Mouse (Mus musculus) lung, embryonic 16.5 days (tissue): ENCODE data around the gene Hcn2. TPM values are rescaled to one million over a fixed set of nuclear protein-coding genes. Genes with fewer than 3 reads are reported as not detected.

Experiments
- ATAC-seq: fragments of 200-750 bp; cut with Nextera tagmentation; 2 replicates; pipeline ENCODE4 v1.8.0; 2017; ENCODE audit warnings: low read depth, mild to moderate bottlenecking, moderate library complexity
- H3K27ac ChIP-seq: fragments of 300-500 bp; sonication (generic); 2 replicates; pipeline ENCODE4 v1.5.1; 2014; ENCODE audit warnings: mild to moderate bottlenecking, control low read depth, low read length
- H3K27me3 ChIP-seq: fragments of 300-500 bp; sonication (generic); 2 replicates; pipeline ENCODE4 v1.6.1; 2014; ENCODE audit warnings: low read depth, low read length, mixed read lengths; ENCODE audit not compliant: control insufficient read depth, insufficient read depth
- H3K36me3 ChIP-seq: fragments of 300-500 bp; sonication (generic); 2 replicates; pipeline ENCODE4 v1.6.1; 2014; ENCODE audit warnings: low read length; ENCODE audit not compliant: control insufficient read depth, insufficient read depth
- H3K4me1 ChIP-seq: fragments of 300-500 bp; sonication (generic); replicated peaks from 2 replicates; pipeline ENCODE4 v1.6.1; 2014; ENCODE audit warnings: low read length, mixed read lengths; ENCODE audit not compliant: control insufficient read depth, insufficient read depth
- H3K4me2 ChIP-seq: fragments of 300-500 bp; sonication (generic); 2 replicates; pipeline ENCODE4 v1.6.1; 2014; ENCODE audit warnings: low read depth, low read length, control low read depth
- H3K4me3 ChIP-seq: fragments of 300-500 bp; sonication (generic); 2 replicates; pipeline ENCODE4 v1.5.1; 2014; ENCODE audit warnings: mild to moderate bottlenecking, low read length, control low read depth
- H3K9ac ChIP-seq: fragments of 300-500 bp; sonication (generic); 2 replicates; pipeline ENCODE4 v1.6.1; 2014; ENCODE audit warnings: low read length, control low read depth
- H3K9me3 ChIP-seq: fragments of 300-500 bp; sonication (generic); 2 replicates; pipeline ENCODE4 v1.6.1; 2016; ENCODE audit warnings: low read length; ENCODE audit not compliant: control insufficient read depth
- WGBS: fragments of 180-500 bp; shearing (Covaris S2); extraction: QIAGEN DNeasy Blood & Tissue Kit; methylation state at CpG from one replicate; pipeline ENCODE4 v1.1.7; 2014; 5-methylcytosine and 5-hydroxymethylcytosine counted together
- polyA plus RNA-seq: library from polyadenylated mRNA; unstranded; fragments of >200 nt; fragmentation: Nextera tagmentation; extraction: Ambion mirVana; gene quantifications from 2 replicates; pipeline ENCODE4 v1.2.1, GENCODE M21; 2015

Hcn2 gene
- polyA plus RNA-seq, 1 experiment from 2014 or later = not detected

DNA sequence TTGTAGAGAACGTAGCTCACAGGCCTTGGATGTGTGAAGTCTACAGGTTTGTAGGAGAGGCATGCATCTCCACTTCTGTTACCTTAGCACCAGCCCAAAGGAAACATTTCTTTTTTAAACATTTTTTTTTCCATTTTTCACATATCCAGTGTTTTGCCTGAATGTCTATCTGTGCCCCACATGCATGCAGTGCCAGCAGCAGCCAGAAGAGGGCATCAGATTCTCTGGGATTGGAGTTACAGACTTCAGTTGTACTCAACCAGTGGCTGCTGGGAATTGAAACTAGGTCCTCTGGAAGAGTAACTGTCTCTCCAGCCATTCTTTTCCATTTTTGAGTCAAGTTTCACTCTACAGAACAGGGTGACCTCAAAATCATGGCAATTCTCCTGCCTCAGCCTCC is 16.1 kb downstream of the Hcn2 start:
- Histone ChIP-seq H3K9me3 (peaks cover 19% of the 10 kb centered on the region), H3K9ac (no peak overlapping the region), H3K36me3 (peaks cover 32% of the 10 kb centered on the region), H3K4me3 (no peak overlapping the region), H3K27me3 (peaks cover 3% of the 10 kb centered on the region; the same call in 1 of the 2 replicates), H3K4me2 (no peak overlapping the region), H3K4me1 (no peaks in the 10 kb centered on the region), H3K27ac (no peak overlapping the region)
- 95% methylated on average over 1 of the region's 1 CpGs for WGBS
- no peak for ATAC-seq

DNA sequence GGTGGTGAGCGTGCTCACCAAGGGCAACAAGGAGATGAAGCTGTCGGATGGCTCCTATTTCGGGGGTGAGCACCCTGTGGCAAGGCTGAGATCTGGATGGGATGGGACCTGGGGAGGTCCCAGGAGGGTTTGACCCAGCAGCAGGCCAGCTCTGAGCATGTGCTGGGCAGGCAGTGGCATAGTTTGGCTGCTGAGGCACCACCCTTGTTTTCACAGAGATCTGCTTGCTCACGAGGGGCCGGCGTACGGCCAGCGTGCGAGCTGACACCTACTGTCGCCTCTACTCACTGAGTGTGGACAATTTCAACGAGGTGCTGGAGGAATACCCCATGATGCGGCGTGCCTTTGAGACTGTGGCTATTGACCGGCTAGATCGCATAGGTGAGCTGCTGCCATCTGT is 17.4 kb downstream of the Hcn2 start:
- H3K36me3 ChIP-seq = peaks cover 46% of the 10 kb centered on the region
- H3K4me2 ChIP-seq = no peak overlapping the region
- H3K4me1 ChIP-seq = no peaks in the 10 kb centered on the region
- H3K4me3 ChIP-seq = no peak overlapping the region
- no peak overlapping the region for H3K27ac ChIP-seq
- no peak overlapping the region for H3K9ac ChIP-seq
- ATAC-seq = no peak
- peaks cover 3% of the 10 kb centered on the region; the same call in 1 of the 2 replicates for H3K27me3 ChIP-seq
- 92% methylated on average over 15 of the region's 15 CpGs for WGBS
- peaks cover 31% of the 10 kb centered on the region for H3K9me3 ChIP-seq

DNA sequence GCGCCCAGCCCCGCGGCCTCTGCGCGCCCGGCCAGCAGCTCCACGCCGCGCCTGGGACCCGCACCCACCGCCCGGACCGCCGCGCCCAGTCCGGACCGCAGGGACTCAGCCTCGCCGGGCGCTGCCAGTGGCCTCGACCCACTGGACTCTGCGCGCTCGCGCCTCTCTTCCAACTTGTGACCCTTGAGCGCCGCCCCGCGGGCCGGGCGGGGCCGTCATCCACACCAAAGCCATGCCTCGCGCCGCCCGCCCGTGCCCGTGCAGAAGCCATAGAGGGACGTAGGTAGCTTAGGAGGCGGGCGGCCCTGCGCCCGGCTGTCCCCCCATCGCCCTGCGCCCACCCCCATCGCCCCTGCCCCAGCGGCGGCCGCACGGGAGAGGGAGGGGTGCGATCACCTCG is 18.9 kb downstream of the Hcn2 start:
- ATAC-seq = 0 out of 2 replicates have a peak, but pooled peaks have one; percentile 30
- Histone ChIP-seq H3K4me1 (no peaks in the 10 kb centered on the region), H3K9ac (no peak overlapping the region), H3K27me3 (peaks cover 3% of the 10 kb centered on the region; the same call in 1 of the 2 replicates), H3K9me3 (peaks cover 46% of the 10 kb centered on the region), H3K4me2 (peak overlapping the region; percentile 22), H3K27ac (no peak overlapping the region), H3K36me3 (peaks cover 61% of the 10 kb centered on the region), H3K4me3 (no peak overlapping the region)
- WGBS = 23% methylated on average over 35 of the region's 52 CpGs

DNA sequence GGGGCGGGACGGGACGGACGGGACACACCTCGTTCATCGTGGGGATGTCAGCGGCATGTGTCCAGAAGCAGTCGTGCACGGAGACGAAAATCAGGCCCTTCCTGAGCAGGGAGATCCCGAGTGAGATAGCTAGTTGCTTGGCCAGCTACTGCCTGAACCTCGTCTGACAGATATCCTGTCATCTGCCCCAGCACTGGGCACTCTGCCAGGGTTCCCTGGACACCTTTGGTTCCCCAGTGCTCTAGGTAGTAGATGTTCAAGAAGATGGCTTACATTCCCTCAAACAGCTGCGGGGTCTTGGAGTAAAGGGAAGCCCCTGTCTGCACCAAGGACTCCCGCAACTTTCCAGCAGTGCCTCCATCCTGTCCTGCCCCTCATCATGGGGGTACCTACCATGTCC is 20.3 kb downstream of the Hcn2 start:
- 76% methylated on average over 12 of the region's 14 CpGs for WGBS
- ATAC-seq = no peak
- Histone ChIP-seq H3K27ac (no peak overlapping the region), H3K36me3 (peaks cover 74% of the 10 kb centered on the region), H3K4me2 (no peak overlapping the region), H3K27me3 (peaks cover 3% of the 10 kb centered on the region; the same call in 1 of the 2 replicates), H3K4me1 (no peaks in the 10 kb centered on the region), H3K9me3 (peaks cover 53% of the 10 kb centered on the region), H3K4me3 (no peak overlapping the region), H3K9ac (no peak overlapping the region)

DNA sequence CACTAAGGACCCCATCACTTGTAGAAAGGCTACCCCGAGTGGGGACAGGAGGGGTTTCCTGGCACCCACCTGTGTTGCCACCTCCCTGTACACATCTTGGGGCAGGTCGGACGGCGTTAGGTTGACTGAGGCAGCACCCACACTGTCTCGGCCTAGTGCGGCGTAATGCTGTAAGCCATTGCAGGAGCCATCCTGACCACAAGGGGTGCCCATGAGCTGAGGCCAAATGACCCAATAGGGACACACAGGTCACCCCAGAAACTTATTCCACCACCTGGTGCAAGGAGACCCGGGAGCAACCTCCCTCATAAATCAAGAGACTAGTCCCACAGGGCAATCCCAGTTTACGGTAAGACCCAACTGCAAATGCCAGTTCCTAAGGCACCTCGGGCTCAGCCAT is 21.8 kb downstream of the Hcn2 start:
- Histone ChIP-seq H3K36me3 (peaks cover 85% of the 10 kb centered on the region), H3K4me2 (no peak overlapping the region), H3K4me1 (no peaks in the 10 kb centered on the region), H3K27me3 (peaks cover 3% of the 10 kb centered on the region; the same call in 1 of the 2 replicates), H3K4me3 (no peak overlapping the region), H3K9ac (no peak overlapping the region), H3K27ac (no peak overlapping the region), H3K9me3 (peaks cover 53% of the 10 kb centered on the region)
- ATAC-seq = no peak
- 94% methylated on average over 10 of the region's 10 CpGs for WGBS

DNA sequence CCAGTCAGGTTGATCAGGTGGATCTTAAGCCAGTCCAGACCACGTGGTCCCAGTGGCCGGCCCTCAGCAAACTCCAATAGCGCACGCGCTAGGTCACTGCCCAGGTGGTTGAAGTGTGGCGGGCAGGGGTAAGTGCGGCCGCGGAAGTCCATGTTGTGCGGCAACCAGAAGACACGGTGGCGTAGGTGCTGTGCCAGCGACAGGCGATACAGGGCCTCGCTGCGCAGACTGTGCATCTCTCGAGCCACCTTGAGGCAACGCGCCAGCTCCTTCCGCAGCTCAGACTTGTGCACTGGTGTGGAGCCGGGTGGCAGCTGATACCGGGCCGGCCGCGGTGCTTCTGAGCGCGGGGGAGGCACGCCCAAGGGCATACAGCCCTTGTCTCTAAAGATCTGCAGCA is 22.8 kb downstream of the Hcn2 start:
- H3K4me1 ChIP-seq = no peaks in the 10 kb centered on the region
- H3K4me2 ChIP-seq = no peak overlapping the region
- no peak for ATAC-seq
- H3K27me3 ChIP-seq = peaks cover 3% of the 10 kb centered on the region; the same call in 1 of the 2 replicates
- H3K4me3 ChIP-seq = no peak overlapping the region
- no peak overlapping the region for H3K27ac ChIP-seq
- H3K36me3 ChIP-seq = peaks cover 81% of the 10 kb centered on the region
- 95% methylated on average over 28 of the region's 28 CpGs for WGBS
- H3K9me3 ChIP-seq = peaks cover 53% of the 10 kb centered on the region
- no peak overlapping the region for H3K9ac ChIP-seq

DNA sequence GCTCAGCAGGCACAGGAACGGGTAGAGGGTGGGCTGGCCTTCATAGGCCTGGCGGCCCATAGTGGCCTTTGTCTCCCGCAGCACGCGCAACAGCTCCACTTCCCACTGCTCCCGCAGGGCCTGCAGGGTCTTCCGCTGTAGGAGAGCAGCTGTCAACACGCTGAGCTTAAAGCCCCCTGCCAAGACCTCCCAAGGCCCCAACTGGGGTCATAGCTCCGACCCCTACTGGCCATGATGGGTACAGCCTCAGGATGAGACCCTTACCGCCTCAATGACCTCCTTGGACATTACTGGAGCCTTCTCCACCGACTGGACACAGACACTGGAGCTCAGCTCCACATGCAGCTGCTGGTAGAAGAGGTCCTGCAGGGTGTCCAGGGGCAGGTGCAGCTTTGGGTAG is 24.4 kb downstream of the Hcn2 start:
- 76% methylated on average over 11 of the region's 11 CpGs for WGBS
- Histone ChIP-seq H3K4me1 (peaks cover 6% of the 10 kb centered on the region), H3K9me3 (peaks cover 48% of the 10 kb centered on the region), H3K9ac (no peak overlapping the region), H3K36me3 (peaks cover 72% of the 10 kb centered on the region), H3K4me3 (no peak overlapping the region), H3K27ac (no peak overlapping the region), H3K27me3 (peaks cover 2% of the 10 kb centered on the region; the same call in 1 of the 2 replicates), H3K4me2 (no peak overlapping the region)
- ATAC-seq = no peak

DNA sequence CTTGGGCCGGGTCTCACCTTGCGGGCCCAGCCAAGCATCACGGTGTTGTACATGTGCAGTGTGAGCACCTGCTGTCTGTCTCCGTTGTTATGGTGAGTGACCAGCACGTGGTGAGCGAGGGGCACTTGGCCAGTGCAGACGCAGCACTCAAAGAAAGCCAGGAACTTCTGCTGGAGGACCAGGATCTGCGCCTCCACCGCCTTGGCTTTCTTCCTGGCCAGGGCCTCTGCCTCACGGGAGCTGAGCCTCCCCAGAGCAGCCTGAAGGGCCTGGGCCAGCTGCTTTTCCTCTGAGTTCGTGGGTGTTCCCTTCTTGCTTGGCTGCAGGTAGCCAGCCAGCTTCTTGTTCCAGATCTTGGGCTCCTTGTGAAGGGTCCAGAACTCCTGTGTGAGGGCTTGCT is 26.7 kb downstream of the Hcn2 start:
- no peak overlapping the region for H3K9ac ChIP-seq

DNA sequence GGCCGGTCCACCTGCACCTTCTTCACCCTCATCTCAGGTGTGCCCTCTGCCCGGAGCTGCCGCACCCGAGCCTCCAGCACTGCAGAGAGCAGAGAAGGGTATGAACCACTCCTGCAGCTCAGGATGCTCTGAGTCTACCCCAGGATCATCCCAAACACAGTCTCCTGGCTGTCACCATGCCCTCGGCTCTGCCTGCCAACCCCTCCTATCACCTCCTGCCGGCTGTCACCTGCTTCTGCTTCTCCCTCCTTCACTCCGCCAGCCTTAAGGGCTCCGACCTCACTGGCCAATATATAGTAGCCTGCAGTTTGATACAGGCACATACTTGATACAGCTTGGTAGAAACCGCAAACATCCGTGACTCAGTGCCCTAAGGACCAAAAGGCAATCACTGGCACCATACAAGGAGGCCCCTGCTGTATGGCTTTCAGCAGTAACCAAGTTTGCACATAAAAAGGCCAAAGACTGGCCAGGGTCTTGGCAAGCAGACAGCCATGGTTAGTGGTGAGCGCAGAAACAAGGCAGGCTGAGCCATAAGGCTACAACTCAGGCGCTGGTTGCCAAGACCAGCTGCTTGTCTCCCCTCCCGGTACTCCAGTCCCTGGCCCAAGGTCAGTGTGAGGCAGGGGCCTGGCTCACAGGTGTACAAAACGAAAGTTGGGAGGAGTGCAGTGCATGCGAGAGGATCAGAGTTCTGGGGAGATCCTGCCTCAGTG is 27.4 kb downstream of the Hcn2 start:
- peaks cover 23% of the 10 kb centered on the region for H3K9me3 ChIP-seq
- peaks cover 6% of the 10 kb centered on the region for H3K4me1 ChIP-seq
- no peak overlapping the region for H3K4me3 ChIP-seq
- H3K36me3 ChIP-seq = peaks cover 42% of the 10 kb centered on the region
- no peak for ATAC-seq
- 89% methylated on average over 15 of the region's 15 CpGs for WGBS
- no peak overlapping the region for H3K9ac ChIP-seq
- no peak overlapping the region for H3K27ac ChIP-seq
- H3K27me3 ChIP-seq = no peaks in the 10 kb centered on the region
- H3K4me2 ChIP-seq = no peak overlapping the region

More for the DNA sequence above, 26.7 kb downstream of the Hcn2 start:
- Histone ChIP-seq H3K4me1 (peaks cover 6% of the 10 kb centered on the region), H3K9me3 (peaks cover 29% of the 10 kb centered on the region), H3K27me3 (no peaks in the 10 kb centered on the region), H3K4me2 (no peak overlapping the region), H3K4me3 (no peak overlapping the region), H3K36me3 (peaks cover 49% of the 10 kb centered on the region), H3K27ac (no peak overlapping the region)
- 90% methylated on average over 11 of the region's 11 CpGs for WGBS
- no peak for ATAC-seq
